Mouse (Mus musculus) megakaryocyte, embryonic 14.5 days (primary cell): ENCODE data around the gene Ror1.

Experiments used
- FLI1 ChIP-seq: IDR thresholded peaks from 2 replicates; pipeline ENCODE4 v1.6.1; 2012; ENCODE audit warnings: low read length, inconsistent platforms, mixed read lengths
- GATA1 ChIP-seq: IDR thresholded peaks from 3 replicates; pipeline ENCODE4 v1.6.1; 2012; ENCODE audit warnings: mixed read lengths, low read length, inconsistent platforms, borderline replicate concordance

- TF ChIP-seq GATA1 (no peak), FLI1 (no peak)
Observed at GRCm38 (mm10) chr4:100052258-100052657, 43.3 kb upstream of the Ror1 start.
